Mouse (Mus musculus): ENCODE results near the gene Anks6.

Anks6 gene

DNA sequence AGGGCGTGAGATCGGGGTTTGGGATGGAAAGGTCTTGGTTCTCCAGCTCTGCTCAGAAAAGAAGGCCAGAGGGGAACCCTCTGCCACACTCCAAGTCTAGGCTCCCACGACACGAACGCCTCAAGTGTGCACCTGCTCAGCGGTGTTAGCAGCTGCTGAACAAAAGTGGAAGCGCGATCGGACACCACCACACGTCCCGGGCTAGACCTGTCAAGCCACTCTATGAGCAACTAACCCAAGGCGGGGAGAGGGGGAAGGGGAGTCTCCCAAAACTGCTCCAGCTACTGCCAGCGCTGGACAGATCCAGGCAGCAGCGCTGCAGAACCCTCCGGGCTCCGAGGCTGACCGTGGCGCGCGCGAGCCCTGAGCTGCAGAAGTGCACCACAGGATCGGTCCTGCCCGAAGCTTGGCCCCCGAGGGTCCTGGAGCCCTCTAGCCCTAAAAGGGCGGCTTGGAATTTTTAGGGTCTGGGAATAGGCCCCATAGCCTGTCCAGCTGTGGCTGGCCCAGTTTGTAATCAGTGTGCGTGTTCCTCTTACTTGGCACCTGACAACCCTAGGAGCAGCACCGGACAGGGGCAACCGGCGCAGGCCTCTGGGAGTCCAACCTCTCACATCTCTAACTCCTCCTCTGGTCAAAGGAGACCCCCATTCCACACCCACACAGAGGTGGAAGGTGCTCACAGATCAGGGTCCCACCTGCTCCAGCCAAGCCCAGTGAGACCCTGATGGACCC is 66.8 kb downstream of the Anks6 start:
- peak; percentile 59 for DNase-seq (ENCODE audit: extremely low spot score, low spot score)

DNA sequence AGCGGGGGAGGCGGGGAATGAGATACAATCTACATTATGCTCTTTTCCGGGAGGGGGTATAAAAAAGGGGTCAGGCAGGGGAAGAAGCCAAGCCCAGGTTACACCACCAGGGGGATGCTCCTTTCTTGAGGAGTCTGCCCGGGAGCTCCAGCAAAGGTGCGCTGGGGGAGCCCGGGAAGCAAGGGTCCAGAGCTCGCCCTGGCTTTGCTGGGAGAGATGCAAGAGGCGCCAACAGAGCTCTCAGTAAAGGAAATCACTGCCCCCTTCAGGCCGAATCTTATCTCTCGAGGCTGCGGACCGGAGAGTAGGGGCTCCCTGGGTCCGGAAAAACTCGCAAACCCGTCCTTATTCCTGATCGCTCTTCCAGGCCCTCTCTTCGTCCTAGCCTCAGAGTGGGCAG is 67.4 kb downstream of the Anks6 start:
- peak; percentile 58 for DNase-seq (ENCODE audit: extremely low spot score, low spot score)

DNA sequence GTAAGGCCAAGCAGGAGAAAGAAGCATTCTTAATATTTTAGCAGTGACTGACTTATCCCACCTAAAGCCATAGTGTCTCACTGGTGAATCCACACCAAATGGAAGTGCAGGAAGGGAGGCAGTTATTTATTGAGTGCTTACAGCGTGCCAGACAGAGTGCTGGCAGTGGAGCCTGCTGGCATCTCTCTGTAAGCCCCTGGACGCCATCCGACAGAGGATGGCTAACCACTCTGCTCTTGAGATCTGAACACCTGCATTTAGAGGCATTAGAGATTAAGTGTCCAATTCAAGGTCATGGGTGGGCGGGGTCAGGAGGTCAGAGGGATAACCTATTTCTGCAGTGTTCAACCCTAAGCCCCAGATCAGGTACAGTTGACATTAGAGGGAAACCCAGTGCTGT is 68.4 kb downstream of the Anks6 start:
- DNase-seq (ENCODE audit: extremely low spot score, low spot score): no peak

DNA sequence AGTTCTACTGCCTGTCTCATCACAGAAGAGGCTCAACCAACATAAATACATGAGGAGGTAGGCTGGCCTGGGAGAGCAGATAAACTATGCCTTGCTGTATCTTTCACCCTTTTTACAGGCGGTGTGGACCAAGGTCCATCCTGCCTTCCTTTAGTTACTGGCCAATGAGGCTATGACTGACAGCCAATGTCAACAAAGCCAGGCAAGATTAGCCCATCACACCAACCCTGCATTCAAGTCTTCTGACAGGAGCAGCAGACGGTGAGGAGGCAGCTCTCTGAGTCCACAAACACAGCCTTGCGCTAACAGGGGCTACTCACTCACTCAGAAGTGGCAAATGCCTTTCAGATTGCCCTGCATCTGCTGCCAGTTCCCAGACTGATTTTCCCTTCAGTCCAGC is 69.0 kb downstream of the Anks6 start:
- no peak for DNase-seq (ENCODE audit: extremely low spot score, low spot score)

DNA sequence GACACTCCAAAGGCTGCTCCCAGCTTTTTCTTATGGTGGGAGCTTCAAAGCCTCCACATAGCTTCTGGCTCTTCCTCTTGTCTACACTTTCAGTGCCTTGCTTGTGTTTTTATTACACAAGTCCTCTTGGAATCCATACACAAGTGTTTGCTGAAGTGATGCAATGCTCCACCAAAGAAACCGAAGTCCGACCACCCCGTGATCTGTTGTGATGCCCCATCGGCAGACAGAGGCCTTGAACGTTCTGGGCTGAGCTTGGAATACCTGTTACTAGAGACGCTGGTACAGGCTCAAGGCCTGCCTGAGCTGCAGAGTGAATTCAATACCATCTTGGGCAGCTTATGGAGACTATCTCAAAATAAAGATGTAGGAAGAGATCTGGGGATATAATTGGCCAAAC is 69.4 kb downstream of the Anks6 start:
- no peak for DNase-seq (ENCODE audit: extremely low spot score, low spot score)

DNA sequence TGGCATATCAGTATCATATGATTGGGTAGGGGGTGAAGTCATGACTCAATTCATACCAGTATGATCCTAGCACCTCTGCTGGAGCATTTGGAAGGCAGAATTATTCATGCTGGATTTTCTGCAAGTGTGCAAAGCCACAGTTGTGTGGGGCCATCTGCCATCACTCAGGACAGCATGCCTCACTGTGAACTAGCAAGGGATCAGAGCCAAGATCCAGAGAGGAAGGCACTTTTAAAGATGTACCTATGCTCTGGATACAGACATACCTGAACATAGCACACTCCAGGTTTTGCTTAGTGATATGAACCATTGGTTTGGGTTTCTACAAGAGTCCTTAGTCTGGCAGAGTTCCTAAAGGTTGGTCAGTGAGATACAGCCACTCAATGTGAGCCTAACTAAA is 71.2 kb downstream of the Anks6 start:
- DNase-seq (ENCODE audit: extremely low spot score, low spot score): no peak

DNA sequence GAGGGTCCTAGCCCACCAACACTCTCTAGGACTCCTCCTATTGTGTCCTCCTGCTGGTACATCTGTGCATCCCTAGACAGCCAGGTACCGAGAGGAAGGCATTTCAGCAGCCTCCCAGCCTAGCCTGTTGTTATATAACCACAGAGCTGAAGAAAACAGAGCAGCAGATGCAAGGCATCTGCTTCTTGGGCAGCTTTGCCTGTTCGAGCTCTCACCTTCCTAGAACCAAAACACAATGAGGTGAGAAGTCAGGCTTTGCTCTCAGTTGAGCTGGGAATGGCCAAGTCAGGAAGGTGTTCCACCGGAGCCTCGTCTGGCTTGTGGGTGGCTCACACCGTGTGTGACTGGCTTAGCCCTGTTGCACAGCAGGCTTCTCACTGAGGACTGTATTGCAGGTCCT is 74.3 kb downstream of the Anks6 start:
- DNase-seq (ENCODE audit: extremely low spot score, low spot score): no peak

DNA sequence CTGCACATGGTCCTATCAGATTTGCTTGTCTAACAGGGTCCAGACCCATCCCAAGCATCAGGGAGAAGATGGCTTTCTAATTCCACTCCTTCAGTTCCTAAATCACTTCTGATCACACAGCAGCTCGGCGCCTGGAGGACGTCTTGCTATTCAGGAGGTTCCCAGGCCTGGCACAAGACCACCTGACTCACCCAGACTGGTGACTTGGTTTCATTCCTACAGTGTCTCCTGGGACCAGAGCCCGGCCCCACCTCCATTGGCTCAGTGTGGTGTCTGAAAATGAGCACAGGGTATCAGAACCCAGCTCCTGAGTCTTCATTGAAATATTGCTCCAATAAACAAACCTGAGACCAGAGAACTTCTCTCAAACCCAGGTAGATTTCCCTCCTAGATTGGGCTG is 75.1 kb downstream of the Anks6 start:
- no peak for DNase-seq (ENCODE audit: extremely low spot score, low spot score)

DNA sequence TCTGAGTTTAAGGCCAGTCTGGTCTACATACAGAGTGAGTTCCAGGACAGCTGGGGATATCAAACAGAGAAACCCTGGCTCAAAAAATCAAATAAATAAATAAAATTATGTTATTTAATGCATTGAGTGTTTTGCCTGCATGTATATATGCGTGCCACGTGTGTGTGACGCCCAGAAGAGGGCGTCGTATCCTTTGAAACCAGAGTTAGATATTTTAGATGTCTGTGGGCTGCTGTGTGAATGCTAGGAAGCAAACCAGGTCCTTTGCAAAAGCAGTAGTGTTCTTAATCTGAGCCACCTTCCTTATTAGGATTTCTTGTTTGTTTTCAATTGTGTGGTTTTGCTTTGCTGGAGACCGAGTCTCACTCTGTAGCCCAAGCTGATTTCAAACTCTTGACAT is 78.9 kb downstream of the Anks6 start:
- DNase-seq (ENCODE audit: extremely low spot score, low spot score): no peak

DNA sequence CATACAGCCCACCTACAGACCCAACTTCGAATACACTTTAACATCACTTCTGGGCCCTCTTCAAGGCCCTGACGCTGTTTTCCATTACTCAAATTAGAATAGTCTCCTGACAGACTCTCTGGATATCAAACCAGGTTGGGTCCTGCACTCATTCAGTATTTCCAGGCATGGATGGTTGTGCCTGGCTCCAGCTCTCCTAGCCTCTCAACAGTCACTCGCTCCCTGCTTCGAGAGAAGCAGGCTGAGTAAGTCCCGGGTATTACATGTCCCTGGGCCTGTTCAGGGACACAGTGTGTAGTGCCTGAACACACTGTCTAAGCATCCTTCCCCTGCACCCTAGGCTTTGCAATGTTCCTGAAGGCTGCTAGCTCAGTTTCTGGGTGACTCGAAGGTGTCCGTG is 80.1 kb downstream of the Anks6 start:
- DNase-seq (ENCODE audit: extremely low spot score, low spot score): no peak

DNA sequence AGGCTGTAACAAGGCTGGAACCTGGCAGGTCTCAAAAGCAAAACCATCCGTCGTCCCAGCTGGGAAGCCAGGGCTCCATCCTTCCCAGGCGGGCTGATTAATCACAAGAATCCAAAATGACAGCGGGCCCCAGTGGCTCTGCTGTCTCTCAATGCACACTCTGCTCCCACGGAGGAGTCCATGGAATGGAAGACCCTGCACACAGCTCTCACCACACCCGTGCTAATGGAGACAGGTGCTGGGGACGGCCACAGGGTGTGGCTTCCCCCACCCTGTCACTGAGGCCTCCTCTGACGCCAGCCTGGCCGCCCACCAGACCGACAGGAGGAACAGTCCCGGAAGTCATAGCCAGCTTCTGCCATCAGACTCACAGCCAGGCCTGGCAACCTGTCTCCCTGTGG is 80.6 kb downstream of the Anks6 start:
- no peak for DNase-seq (ENCODE audit: extremely low spot score, low spot score)

DNA sequence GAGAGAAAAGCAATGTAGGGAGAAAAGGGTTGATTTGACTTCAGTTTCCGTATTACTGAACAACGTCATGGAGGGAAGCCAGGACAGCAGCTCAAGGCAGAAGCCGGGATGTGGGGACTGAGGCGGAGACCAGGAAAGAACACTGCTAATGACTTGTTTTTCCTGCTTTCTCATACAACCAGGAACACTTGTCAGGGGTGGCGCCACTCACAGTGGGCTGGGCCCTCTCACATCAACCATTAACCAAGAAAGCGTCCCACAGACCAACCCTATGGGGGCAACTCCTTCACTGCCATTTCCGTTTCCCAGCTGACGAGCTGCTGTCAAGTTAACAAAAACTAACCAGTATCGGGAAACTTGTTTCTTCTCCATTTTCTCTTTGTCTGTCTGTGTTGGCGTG is 83.9 kb downstream of the Anks6 start:
- DNase-seq (ENCODE audit: extremely low spot score, low spot score): no peak

DNA sequence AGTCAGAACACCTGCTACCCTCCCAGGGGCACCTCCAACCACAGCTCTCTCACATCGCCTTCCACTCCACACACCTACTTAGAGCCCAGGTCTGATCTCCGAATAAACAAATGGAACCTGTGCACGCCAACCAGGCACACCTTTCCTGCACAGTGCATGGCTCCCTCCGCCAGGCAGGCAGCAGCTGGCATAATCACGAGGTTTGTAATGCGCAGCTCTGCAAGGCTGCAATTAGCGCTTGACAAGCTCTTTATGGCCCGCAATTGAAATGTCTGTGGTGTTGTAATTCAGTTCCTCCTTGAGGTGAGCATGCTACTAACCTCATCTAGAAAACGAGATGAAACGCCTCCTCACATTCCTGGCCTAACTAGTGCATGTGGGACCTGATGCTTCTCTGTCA is 89.2 kb downstream of the Anks6 start:
- DNase-seq (ENCODE audit: extremely low spot score, low spot score): no peak

DNA sequence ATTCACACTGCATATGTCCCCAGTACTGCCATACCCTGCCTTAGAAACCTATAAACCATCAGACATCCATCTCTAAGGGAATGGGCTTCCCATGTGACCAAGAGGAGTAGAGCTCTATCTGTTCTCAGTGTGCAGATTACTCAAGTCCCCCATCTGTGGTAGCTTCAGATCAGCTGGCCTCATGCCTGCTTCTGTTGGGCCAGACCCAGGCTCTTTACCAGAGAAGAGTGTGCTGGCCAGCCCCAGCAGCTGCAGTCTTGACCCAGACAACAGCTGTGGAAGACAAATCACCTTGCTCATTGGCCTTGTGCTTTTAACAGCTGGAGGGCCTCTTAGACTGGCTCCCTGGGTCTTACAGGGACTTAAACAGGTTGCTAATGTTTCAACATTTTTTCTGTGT is 90.7 kb downstream of the Anks6 start:
- DNase-seq (ENCODE audit: extremely low spot score, low spot score): no peak

Measured in neural tube, embryonic 10.5 days (tissue).